Mouse (Mus musculus) B cell, adult 2 months (primary cell): ENCODE data around the gene Ing1.
"Not testable (repeated sequence)": the region's sequence is repeated elsewhere in the genome, so short reads cannot be mapped to it uniquely, and the experiment has no call there.

ENCODE experiments used
- DNase-seq, 2 experiments: peaks; one replicate each; pipeline ENCODE4 v3.0.0; 2022

The Ing1 gene

DNA sequence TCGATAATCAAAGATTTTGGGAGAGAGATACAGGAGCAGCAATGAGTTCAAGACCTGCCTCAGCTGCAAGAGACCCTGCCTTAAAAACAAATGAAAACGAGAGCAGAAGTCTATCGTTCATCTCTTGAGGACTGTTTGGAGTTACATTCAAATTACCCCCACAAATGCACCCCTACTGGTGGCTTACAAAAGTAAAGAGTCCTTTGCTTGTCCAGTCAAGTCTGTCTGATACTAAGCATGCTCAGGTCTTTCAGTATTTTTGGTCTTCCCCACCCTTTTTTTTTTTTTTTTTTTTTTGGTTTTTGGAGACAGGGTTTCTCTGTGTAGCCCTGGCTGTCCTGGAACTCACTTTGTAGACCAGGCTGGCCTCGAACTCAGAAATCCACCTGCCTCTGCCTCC lies 3.9 kb upstream of the Ing1 start:
- peak in 1 of 2 experiments; percentile 18 for DNase-seq

- DNase-seq = no peak
Observed at GRCm38 (mm10) chr8:11552390-11552789, 3.0 kb upstream of the Ing1 start.

DNA sequence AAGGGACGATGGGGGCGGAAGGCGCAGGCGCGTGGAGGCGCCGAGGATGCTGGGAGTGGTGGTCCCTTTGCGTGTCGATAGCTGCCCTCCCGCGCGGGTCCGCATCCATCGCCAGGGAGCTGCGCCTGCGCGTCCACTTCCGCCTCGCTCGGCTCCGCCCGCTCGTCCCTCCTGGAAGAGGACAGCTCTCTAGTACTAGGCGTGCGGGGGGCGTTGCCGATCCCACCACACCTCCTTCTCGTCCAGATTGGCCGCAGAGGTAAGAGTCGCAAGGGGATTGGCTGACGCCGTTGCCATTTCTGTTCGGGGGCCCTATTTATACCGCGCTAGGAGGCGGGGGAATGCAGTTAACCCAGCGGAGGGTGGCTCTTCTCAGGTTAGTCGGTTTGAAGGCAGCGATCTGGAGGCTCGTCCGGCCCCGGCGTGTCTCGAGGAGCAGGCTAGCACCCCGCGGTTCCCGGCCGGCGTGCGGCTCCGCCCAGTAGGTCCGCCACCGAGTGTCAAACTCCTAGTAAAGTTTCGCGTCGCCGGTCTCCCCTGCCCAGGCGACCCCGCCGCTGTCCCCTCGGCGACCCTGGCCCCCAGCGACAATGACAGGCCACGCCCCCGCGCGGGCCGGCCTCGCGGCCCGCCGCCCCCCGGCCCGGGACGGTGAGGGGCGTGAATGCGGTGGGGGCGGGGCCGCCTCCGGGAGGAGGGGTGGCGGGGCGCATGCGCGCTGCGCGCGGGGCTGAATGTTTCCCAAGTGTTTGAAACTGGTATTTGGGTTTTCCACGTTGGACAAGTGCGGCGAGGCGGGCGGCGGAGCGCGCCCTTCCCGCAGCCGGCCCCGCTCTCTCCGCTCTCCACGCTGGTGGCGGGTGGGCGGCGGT lies 585 bp downstream of the Ing1 start:
- peak; percentile 96 to 97 for DNase-seq

DNA sequence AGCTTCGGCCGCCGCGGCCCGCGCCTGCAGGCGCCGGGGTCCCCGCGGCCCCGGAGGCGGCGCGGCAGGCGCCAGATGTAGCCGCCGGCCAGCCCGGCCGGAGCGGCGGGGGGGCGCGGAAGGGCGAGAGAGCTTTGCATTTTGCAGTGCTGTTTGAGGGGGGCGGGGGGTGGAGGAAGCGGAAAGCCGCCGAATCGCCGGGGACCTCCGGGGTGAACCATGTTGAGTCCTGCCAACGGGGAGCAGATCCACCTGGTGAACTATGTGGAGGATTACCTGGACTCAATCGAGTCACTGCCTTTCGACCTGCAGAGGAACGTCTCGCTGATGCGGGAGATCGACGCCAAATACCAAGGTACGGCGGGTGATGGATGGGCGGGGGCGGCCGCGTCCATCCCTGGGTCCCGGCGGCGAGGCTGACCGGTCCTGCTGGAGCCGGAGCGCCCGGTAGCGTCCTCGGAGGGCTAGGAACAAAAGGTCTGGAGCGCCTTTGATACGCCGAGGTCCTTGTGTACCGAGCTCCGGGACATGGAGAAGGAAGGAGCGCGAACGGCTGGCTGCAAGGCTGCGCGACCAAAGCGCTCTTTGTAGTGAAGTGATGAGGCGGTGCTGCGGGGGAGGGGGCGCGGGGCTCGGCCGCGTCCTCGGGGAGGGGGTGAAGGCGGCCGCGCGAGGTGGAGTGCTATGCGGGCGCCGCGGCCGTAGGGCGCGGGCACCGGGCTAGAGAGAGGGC lies 1.5 kb downstream of the Ing1 start:
- peak; percentile 61 to 67 for DNase-seq

- DNase-seq = no peak
Observed at GRCm38 (mm10) chr8:11557424-11557767, 2.0 kb downstream of the Ing1 start.

- peak; percentile 93 to 95 for DNase-seq
Observed at GRCm38 (mm10) chr8:11557768-11558629, 2.6 kb downstream of the Ing1 start.

GRCm38 (mm10) chr8:11559511-11559910 lies 4.1 kb downstream of the Ing1 start:
- no peak for DNase-seq

DNA sequence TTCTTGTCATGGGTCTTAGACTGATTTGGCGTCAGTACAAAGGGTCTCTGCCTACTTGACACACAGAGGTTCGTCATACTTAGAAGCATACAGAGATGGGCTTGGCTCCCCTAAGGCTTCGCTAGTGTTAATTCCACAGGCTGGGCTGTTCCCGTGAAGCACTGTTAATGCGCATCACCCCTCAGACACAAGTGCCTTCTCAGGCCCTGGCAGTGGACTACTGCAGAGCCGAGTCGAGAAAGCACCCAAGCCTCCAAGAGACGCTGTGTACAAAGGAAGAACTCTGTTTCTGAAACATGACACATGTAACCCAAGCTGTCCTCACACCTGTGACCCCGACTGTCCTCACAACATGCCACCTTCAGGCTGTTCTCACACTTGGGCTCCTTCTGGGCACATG lies 4.8 kb downstream of the Ing1 start:
- DNase-seq = no peak

DNA sequence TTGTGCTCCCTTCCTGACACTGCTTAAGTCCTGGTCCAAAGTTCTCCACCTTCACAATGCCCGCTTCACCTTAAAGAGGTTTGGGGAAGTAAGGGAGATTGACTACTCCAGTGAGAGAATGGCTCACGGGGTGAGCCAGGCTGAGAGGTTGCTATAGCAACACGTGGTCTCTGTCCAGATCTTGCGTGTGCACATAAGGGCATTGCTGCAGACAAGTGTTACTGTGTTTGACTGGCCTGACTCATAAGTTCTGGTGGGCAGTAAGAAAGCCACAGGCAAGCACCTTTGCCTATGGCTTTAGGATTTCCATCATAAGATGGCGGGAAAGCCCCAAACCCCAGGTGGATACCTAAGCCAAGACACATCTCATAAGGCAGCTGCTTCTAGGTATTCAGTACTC lies 8.9 kb downstream of the Ing1 start:
- no peak for DNase-seq

- no peak for DNase-seq
Observed at GRCm38 (mm10) chr8:11564721-11565120, 9.3 kb downstream of the Ing1 start.

GRCm38 (mm10) chr8:11568193-11568592 lies 12.8 kb downstream of the Ing1 start:
- DNase-seq = not testable (repeated sequence)

DNA sequence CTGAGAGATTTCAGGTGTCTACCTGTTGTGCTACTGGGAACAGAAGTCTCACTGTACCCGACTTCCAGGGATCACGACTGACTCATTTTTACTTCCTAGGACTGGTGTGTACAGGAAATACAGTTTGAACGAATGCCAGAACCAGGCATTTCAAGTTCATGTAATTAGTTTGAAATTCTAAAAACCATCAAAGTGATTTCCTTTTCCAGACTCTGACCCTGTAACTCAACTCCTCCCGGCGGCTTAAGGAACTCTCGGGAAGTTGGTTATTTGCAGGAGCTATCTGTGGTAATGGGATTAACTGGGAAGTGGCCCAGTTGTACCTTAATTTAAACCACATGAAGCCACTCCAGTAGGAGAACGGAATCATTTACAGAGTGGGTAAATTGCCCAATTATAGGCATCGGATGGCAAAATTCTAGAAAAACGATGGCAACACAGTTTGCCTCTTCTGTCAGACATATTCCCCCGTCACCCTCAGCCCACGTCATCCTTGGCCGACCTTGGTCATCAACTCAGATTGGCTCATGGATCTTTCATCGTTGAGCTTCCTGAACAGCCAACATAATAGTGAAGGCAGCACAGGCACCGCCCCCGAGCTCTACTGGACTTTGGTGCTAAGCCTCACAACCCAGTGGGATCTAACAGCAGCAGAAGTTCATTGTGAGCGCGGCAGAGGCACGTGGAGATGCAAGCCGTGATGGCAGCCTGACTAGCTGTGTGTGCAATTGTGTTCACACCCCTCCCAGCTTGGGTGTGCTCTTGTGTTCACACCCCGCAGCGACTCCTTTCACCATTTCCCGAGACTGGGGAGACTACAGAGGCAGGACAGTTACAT lies 14.1 kb downstream of the Ing1 start:
- no peak for DNase-seq

DNA sequence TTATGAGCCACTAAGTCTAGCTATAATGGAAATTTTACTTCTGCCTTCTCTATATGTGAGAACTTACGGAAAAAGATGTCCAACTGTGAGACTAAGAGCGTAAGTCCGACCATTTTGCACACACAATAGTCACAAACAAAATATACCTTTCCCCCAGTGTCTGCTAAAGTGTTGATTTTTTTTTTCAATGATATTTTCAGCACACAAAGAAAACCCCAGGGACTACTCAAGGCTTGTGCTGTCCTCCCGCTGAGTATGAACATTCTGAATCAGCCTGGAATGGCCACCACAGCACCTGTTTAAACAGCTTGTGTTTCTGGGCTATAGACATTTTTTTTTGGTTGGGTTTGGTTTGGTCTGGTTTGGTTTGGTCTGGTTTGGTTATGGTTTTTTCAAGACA lies 15.4 kb downstream of the Ing1 start:
- no peak for DNase-seq

DNA sequence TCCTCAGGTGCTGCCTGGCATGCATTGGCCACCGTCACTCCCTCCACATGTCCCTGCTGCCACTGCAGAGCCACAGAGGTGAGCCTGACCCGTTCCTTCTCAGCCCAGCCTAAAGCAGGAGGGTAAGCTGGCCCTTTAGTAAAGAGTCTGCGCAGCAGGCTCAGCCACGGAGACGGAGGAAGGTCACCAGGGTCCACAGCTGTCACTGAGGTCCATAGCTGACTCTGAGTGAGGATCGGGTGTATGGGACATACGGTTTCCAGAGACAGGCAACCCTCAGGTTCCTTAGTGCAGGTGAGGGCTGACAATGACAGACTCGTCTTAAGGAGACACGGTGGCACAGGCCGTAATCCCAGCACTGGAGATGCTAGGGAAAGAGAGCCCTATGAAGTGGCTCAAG lies 16.6 kb downstream of the Ing1 start:
- DNase-seq = no peak

- DNase-seq = no peak
Observed at GRCm38 (mm10) chr8:11572428-11572827, 17.1 kb downstream of the Ing1 start.

GRCm38 (mm10) chr8:11574911-11575603 lies 19.7 kb downstream of the Ing1 start:
- DNase-seq = no peak

- DNase-seq = no peak
Observed at GRCm38 (mm10) chr8:11575604-11576384, 20.4 kb downstream of the Ing1 start.

DNA sequence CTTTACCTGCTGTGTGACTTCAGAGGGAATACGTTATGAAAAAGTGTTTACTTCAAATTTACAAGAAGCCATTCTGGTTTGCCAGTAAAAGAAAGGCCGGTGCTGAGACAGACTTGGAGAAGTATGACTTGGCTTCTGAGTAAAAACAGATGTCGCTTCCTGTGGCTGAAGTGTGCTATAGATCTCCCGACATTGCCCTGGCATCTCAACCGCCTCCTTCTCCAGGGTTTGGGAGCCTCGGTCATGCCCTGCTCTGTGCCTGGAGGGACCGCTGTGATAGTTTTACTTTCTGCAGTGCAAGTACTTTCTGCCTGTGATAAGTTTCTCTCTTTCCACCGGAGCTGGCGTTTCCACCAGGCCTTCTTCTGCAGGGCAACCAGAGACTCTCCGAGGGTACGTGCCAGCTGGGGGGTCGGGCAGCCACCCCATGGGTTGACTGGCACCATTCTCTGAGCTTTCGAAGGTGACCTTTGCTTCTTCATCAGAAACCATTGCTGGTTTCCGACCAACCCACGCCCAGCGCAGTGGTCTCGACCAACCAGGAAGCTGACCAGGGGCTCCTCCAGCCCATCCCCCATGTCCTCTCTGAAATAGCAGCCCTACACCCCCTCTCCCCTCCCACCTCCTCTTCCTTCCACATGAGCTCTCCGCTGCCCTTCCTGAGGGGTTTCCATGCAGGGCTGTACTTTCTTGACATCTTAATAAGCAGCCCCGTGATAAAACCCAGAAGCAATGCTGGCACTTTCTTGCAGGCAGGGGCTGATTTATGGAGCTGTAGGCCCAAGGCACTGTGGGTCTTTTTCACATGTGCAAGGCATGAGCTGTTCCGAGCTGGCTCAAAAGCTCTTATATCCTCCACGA lies 30.4 kb downstream of the Ing1 start:
- DNase-seq = no peak

DNA sequence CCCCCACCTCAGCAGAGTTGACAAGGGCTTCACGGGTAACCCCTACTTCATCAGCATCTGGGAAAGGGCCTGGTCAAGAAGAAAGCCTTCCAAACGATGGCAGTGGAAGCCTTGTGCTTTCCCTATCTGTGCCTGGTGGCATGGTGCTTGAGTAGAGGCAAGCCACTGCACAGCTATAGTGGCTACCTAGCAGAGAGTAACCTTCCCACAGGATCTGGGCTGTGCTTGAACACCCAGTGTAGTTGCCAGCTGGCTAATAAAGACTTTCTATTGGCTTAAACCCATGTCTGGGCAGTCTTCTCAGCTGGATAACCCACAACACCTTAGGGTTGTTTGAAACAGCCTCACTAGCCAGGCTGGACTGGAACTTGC lies 31.0 kb downstream of the Ing1 start:
- no peak for DNase-seq

DNA sequence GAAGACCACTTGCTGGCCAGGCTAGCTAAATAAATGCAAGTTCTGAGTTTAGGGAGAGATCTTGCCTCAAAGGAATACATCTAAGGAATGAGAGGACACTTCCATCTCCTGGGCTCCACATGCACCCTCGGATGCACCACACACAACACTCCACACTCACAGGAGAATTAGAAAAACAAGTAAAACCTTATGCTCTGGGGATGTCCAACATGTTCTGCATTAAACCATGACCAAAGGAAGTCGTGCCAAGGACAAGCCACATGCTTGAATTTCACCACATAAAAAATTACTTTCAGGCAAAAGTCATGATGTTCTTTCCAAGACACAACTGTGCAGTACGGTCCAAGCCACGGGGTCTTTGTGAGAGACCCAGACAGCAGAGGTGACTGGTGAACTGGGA lies 36.5 kb downstream of the Ing1 start:
- no peak for DNase-seq
